Mouse (Mus musculus): ENCODE data around the gene Prdm1. TPM values are rescaled to one million over a fixed set of nuclear protein-coding genes. Genes with fewer than 3 reads are reported as not detected.

The Prdm1 gene
- polyA plus RNA-seq, 1 experiment = 15.3 TPM

DNA sequence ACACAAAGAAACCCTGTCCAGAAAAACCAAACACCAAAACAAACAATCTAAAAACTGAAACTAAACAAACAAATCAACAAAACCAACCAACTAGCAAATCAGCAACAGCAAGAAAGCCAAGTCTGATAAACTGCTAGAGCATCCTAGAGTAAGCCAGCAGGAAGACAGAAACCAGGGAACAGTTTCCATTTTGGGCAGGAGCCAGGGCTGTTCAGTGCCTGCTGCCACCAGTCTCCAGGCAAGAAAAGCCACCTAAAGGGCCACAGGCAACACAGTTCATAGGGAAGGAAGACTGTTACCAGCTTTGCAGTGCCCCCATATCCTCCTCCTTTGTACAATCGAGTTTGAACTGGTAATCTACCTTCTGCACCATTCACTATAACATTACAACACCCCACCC is 106.4 kb downstream of the Prdm1 start:
- Histone ChIP-seq H3K9ac (ENCODE audit: low read depth, poor library complexity, severe bottlenecking) (no peak overlapping the region), H3K4me3 (ENCODE audit: low read depth, low read length) (no peak overlapping the region), H3K27me3 (ENCODE audit: control insufficient read depth, insufficient read depth, low read length, poor library complexity, severe bottlenecking) (no peaks in the 10 kb centered on the region), H3K27ac (ENCODE audit: insufficient read depth, low read length) (no peak overlapping the region), H3K36me3 (ENCODE audit: control insufficient read depth, insufficient read depth, low read length, poor library complexity, severe bottlenecking) (no peaks in the 10 kb centered on the region), H3K4me1 (ENCODE audit: control insufficient read depth, insufficient read depth, low read length) (peaks cover 2% of the 10 kb centered on the region), H3K9me3 (replicated peaks; ENCODE audit: control insufficient read depth, insufficient read depth, low read length, poor library complexity, severe bottlenecking) (no peaks in the 10 kb centered on the region)
- TF ChIP-seq EP300 (IDR thresholded peaks at IDR 0.05; ENCODE audit: insufficient read depth, low read depth, low read length) = no peak
- no peak for TF ChIP-seq CTCF (IDR thresholded peaks at IDR 0.05; ENCODE audit: low read depth, low read length)
- TF ChIP-seq POLR2A (IDR thresholded peaks at IDR 0.05; ENCODE audit: insufficient read depth, low read length) = no peak

DNA sequence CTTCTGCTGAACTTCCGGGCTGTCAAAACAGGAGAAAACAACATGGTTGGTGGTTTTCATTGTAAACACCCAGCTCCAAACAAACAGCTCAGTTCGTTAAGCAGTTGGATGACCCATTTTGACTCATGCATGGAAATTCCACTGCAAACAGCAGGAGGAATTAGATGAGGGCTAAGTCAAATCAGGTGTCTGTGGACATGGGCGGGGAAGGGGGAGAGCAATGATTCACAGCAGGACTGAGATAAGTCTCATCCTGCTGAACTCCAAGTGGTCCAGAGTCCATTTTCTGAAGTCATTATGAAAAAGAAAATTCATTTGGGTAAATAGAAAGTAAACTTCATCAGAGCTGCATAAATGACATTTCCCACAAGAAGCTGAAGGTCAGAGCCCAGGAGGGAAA is 108.1 kb downstream of the Prdm1 start:
- H3K9ac ChIP-seq (ENCODE audit: low read depth, poor library complexity, severe bottlenecking) = no peak overlapping the region
- no peaks in the 10 kb centered on the region for H3K9me3 ChIP-seq (replicated peaks; ENCODE audit: control insufficient read depth, insufficient read depth, low read length, poor library complexity, severe bottlenecking)
- H3K27ac ChIP-seq (ENCODE audit: insufficient read depth, low read length) = no peak overlapping the region
- no peaks in the 10 kb centered on the region for H3K27me3 ChIP-seq (ENCODE audit: control insufficient read depth, insufficient read depth, low read length, poor library complexity, severe bottlenecking)
- H3K36me3 ChIP-seq (ENCODE audit: control insufficient read depth, insufficient read depth, low read length, poor library complexity, severe bottlenecking) = no peaks in the 10 kb centered on the region
- no peak for TF ChIP-seq CTCF (IDR thresholded peaks at IDR 0.05; ENCODE audit: low read depth, low read length)
- no peak for TF ChIP-seq POLR2A (IDR thresholded peaks at IDR 0.05; ENCODE audit: insufficient read depth, low read length)
- TF ChIP-seq EP300 (IDR thresholded peaks at IDR 0.05; ENCODE audit: insufficient read depth, low read depth, low read length) = no peak
- peaks cover 2% of the 10 kb centered on the region for H3K4me1 ChIP-seq (ENCODE audit: control insufficient read depth, insufficient read depth, low read length)
- H3K4me3 ChIP-seq (ENCODE audit: low read depth, low read length) = no peak overlapping the region

DNA sequence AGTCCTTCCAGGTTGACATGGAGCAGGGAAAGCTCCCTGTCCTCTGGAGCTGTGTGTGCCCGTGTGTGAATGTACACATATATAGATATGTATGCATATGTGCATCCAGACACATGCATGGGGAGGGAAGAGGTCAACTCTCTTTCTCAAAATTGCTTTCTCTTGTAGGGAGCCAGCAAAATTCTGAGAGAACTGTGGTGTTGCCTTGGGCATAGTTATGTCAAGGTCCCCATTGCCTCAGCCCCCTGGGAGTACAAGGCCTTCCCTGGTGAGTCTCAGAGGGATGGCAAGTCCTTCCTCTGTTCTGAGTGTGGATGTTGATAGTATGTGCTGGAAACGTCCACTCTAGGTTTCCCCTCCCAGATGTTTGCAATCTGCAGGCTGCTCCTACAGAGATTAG is 109.4 kb downstream of the Prdm1 start:
- Histone ChIP-seq H3K9me3 (replicated peaks; ENCODE audit: control insufficient read depth, insufficient read depth, low read length, poor library complexity, severe bottlenecking) (0 out of 2 replicates have a peak, but pooled peaks cover 4% of the 10 kb centered on the region), H3K4me3 (ENCODE audit: low read depth, low read length) (no peak overlapping the region), H3K27me3 (ENCODE audit: control insufficient read depth, insufficient read depth, low read length, poor library complexity, severe bottlenecking) (no peaks in the 10 kb centered on the region), H3K9ac (ENCODE audit: low read depth, poor library complexity, severe bottlenecking) (no peak overlapping the region), H3K36me3 (ENCODE audit: control insufficient read depth, insufficient read depth, low read length, poor library complexity, severe bottlenecking) (no peaks in the 10 kb centered on the region), H3K4me1 (ENCODE audit: control insufficient read depth, insufficient read depth, low read length) (no peaks in the 10 kb centered on the region), H3K27ac (ENCODE audit: insufficient read depth, low read length) (no peak overlapping the region)
- TF ChIP-seq POLR2A (IDR thresholded peaks at IDR 0.05; ENCODE audit: insufficient read depth, low read length) = no peak
- no peak for TF ChIP-seq EP300 (IDR thresholded peaks at IDR 0.05; ENCODE audit: insufficient read depth, low read depth, low read length)
- TF ChIP-seq CTCF (IDR thresholded peaks at IDR 0.05; ENCODE audit: low read depth, low read length) = no peak

DNA sequence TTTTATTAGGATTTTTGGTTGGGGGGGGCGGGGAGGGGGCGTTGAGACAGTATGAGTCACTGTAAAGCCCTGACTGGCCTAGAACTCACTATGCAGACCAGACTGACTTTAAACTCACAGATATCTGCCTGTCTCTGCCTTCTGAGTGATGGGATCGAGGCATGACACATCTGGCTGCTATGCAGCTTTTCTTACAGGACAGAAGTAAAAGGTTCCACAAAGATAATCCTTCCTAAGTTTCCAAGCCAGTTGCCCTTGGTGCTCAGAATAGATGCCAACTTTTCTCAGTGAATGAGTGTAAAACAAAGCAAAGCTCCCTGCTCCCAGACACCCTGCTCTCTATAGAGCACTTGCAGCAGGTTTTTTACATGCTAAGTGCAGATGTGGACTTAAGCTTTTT is 112.7 kb downstream of the Prdm1 start:
- no peak overlapping the region for H3K9ac ChIP-seq (ENCODE audit: low read depth, poor library complexity, severe bottlenecking)
- TF ChIP-seq CTCF (IDR thresholded peaks at IDR 0.05; ENCODE audit: low read depth, low read length) (no peak), EP300 (IDR thresholded peaks at IDR 0.05; ENCODE audit: insufficient read depth, low read depth, low read length) (no peak), POLR2A (IDR thresholded peaks at IDR 0.05; ENCODE audit: insufficient read depth, low read length) (no peak)
- no peaks in the 10 kb centered on the region for H3K36me3 ChIP-seq (ENCODE audit: control insufficient read depth, insufficient read depth, low read length, poor library complexity, severe bottlenecking)
- no peaks in the 10 kb centered on the region for H3K4me1 ChIP-seq (ENCODE audit: control insufficient read depth, insufficient read depth, low read length)
- H3K4me3 ChIP-seq (ENCODE audit: low read depth, low read length) = no peak overlapping the region
- 0 out of 2 replicates have a peak, but pooled peaks cover 4% of the 10 kb centered on the region for H3K9me3 ChIP-seq (replicated peaks; ENCODE audit: control insufficient read depth, insufficient read depth, low read length, poor library complexity, severe bottlenecking)
- no peak overlapping the region for H3K27ac ChIP-seq (ENCODE audit: insufficient read depth, low read length)
- H3K27me3 ChIP-seq (ENCODE audit: control insufficient read depth, insufficient read depth, low read length, poor library complexity, severe bottlenecking) = no peaks in the 10 kb centered on the region

DNA sequence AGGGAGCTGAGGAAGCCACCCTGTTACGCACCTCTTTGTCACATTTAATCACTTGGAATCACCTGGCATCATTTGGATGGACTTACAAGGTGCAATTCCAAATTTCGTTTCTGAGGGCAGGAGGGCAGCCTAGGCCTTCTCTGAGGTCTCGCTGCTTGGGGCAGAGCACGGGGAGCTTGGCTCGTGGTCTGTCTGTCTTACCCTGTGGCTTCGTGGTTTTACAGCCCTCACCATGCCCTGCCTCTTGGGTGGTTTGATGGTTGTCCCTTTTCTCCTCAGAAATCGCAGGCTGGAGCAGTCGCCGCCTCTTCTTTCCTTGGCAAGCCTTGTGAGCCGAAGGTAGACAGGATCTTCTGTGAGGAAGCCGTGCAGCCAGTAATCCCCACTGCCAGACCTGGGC is 118.3 kb downstream of the Prdm1 start:
- Histone ChIP-seq H3K4me1 (ENCODE audit: control insufficient read depth, insufficient read depth, low read length) (peaks cover 4% of the 10 kb centered on the region), H3K27me3 (ENCODE audit: control insufficient read depth, insufficient read depth, low read length, poor library complexity, severe bottlenecking) (no peaks in the 10 kb centered on the region), H3K9ac (ENCODE audit: low read depth, poor library complexity, severe bottlenecking) (no peak overlapping the region), H3K27ac (ENCODE audit: insufficient read depth, low read length) (no peak overlapping the region), H3K36me3 (ENCODE audit: control insufficient read depth, insufficient read depth, low read length, poor library complexity, severe bottlenecking) (no peaks in the 10 kb centered on the region), H3K4me3 (ENCODE audit: low read depth, low read length) (no peak overlapping the region), H3K9me3 (replicated peaks; ENCODE audit: control insufficient read depth, insufficient read depth, low read length, poor library complexity, severe bottlenecking) (0 out of 2 replicates have a peak, but pooled peaks cover 4% of the 10 kb centered on the region)
- no peak for TF ChIP-seq POLR2A (IDR thresholded peaks at IDR 0.05; ENCODE audit: insufficient read depth, low read length)
- no peak for TF ChIP-seq EP300 (IDR thresholded peaks at IDR 0.05; ENCODE audit: insufficient read depth, low read depth, low read length)
- no peak for TF ChIP-seq CTCF (IDR thresholded peaks at IDR 0.05; ENCODE audit: low read depth, low read length)

DNA sequence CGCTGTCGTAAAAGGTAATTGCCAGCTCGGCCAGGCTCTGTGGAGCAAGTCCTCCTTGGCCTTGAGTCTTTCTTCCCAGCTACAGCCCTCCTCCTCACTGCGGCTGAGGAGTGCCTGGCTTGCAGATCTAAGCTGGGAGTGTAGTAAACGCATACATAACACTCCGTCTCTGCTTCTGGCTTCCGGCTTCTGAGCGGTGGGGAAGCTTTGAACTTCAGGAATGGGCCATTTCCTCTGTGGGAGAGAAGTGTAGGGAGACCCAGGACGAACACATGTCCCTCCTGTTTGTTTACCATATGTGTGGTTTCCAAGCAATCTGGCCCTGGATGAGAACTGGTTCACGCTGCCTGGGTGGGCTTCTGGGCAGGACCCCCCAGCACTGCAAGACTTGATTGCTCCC is 119.2 kb downstream of the Prdm1 start:
- peaks cover 4% of the 10 kb centered on the region for H3K4me1 ChIP-seq (ENCODE audit: control insufficient read depth, insufficient read depth, low read length)
- H3K4me3 ChIP-seq (ENCODE audit: low read depth, low read length) = no peak overlapping the region
- H3K27me3 ChIP-seq (ENCODE audit: control insufficient read depth, insufficient read depth, low read length, poor library complexity, severe bottlenecking) = no peaks in the 10 kb centered on the region
- TF ChIP-seq EP300 (IDR thresholded peaks at IDR 0.05; ENCODE audit: insufficient read depth, low read depth, low read length) = no peak
- no peak for TF ChIP-seq POLR2A (IDR thresholded peaks at IDR 0.05; ENCODE audit: insufficient read depth, low read length)
- TF ChIP-seq CTCF (IDR thresholded peaks at IDR 0.05; ENCODE audit: low read depth, low read length) = no peak
- no peaks in the 10 kb centered on the region for H3K36me3 ChIP-seq (ENCODE audit: control insufficient read depth, insufficient read depth, low read length, poor library complexity, severe bottlenecking)
- H3K27ac ChIP-seq (ENCODE audit: insufficient read depth, low read length) = no peak overlapping the region
- H3K9me3 ChIP-seq (replicated peaks; ENCODE audit: control insufficient read depth, insufficient read depth, low read length, poor library complexity, severe bottlenecking) = no peaks in the 10 kb centered on the region
- no peak overlapping the region for H3K9ac ChIP-seq (ENCODE audit: low read depth, poor library complexity, severe bottlenecking)
